Mouse (Mus musculus) hindbrain, postnatal 0 days (tissue): ENCODE measurements at regions not wholly inside any gene's neighbourhood (a gene's known extent, or its start where the extent isn't known, plus 50 kb on each side); places are given as distances from the start of the nearest gene placed in this dataset.

ENCODE experiments used
- ATAC-seq: fragments of 200-750 bp; cut with Nextera tagmentation; 2 replicates; pipeline ENCODE4 v1.8.0; 2017; ENCODE audit warnings: mild to moderate bottlenecking, moderate TSS enrichment, moderate library complexity
- DNase-seq: peaks from one replicate; pipeline ENCODE4 v3.0.0-alpha.2; 2015; ENCODE audit warnings: low spot score
- H3K27ac ChIP-seq: fragments of 300-500 bp; sonication (generic); 2 replicates; pipeline ENCODE4 v1.5.1; 2014; ENCODE audit warnings: mild to moderate bottlenecking
- H3K27me3 ChIP-seq: fragments of 300-500 bp; sonication (generic); 2 replicates; pipeline ENCODE4 v1.6.1; 2014; ENCODE audit warnings: low read length, mixed read lengths; ENCODE audit not compliant: insufficient read depth
- H3K36me3 ChIP-seq: fragments of 300-500 bp; sonication (generic); 2 replicates; pipeline ENCODE4 v1.6.1; 2014; ENCODE audit warnings: low read length, mixed read lengths; ENCODE audit not compliant: insufficient read depth
- H3K4me1 ChIP-seq: fragments of 300-500 bp; sonication (generic); 2 replicates; pipeline ENCODE4 v1.6.1; 2014; ENCODE audit warnings: antibody characterized with exemption, low read length, mixed read lengths; ENCODE audit not compliant: insufficient read depth
- H3K4me2 ChIP-seq: fragments of 300-500 bp; sonication (generic); 2 replicates; pipeline ENCODE4 v1.6.1; 2014; ENCODE audit warnings: low read depth, mild to moderate bottlenecking, low read length, moderate library complexity, mixed read lengths
- H3K4me3 ChIP-seq: fragments of 300-500 bp; sonication (generic); 2 replicates; pipeline ENCODE4 v1.5.1; 2014; ENCODE audit warnings: low read length
- H3K9ac ChIP-seq: fragments of 300-500 bp; sonication (generic); replicated peaks from 2 replicates; pipeline ENCODE4 v1.6.1; 2014; ENCODE audit warnings: mild to moderate bottlenecking, low read length, moderate library complexity, mixed read lengths
- H3K9me3 ChIP-seq: fragments of 300-500 bp; sonication (generic); 2 replicates; pipeline ENCODE4 v1.6.1; 2016; ENCODE audit warnings: low read length, mixed read lengths
- CTCF ChIP-seq: IDR thresholded peaks from 2 replicates; pipeline ENCODE4 v1.5.1; 2016; ENCODE audit warnings: antibody characterized with exemption, control low read depth, low read depth
- WGBS: fragments of 180-500 bp; shearing (Covaris S2); extraction: QIAGEN DNeasy Blood & Tissue Kit; methylation state at CpG from one replicate; pipeline ENCODE4 v1.1.7; 2014; 5-methylcytosine and 5-hydroxymethylcytosine counted together

- Histone ChIP-seq H3K9me3 (no peaks in the 10 kb centered on the region), H3K4me1 (no peaks in the 10 kb centered on the region), H3K36me3 (no peaks in the 10 kb centered on the region), H3K4me3 (no peak overlapping the region), H3K4me2 (no peak overlapping the region), H3K9ac (no peak overlapping the region), H3K27ac (no peak overlapping the region), H3K27me3 (no peaks in the 10 kb centered on the region)
- DNase-seq (no peak), ATAC-seq (no peak)
- TF ChIP-seq CTCF, result peak; percentile 53
These were observed 56.6 kb upstream of the Tmem92 start for GRCm38 (mm10) chr11:94839133-94839532.

- no peaks in the 10 kb centered on the region for H3K27me3 ChIP-seq
- H3K4me1 ChIP-seq, result no peaks in the 10 kb centered on the region
- no peaks in the 10 kb centered on the region for H3K9me3 ChIP-seq
- WGBS, result 60% methylated on average over 3 of the region's 3 CpGs
- no peak overlapping the region for H3K4me3 ChIP-seq
- no peak overlapping the region for H3K9ac ChIP-seq
- H3K27ac ChIP-seq, result no peak overlapping the region
- DNase-seq, result peak; percentile 53
- H3K36me3 ChIP-seq, result no peaks in the 10 kb centered on the region
- ATAC-seq, result no peak
- no peak overlapping the region for H3K4me2 ChIP-seq
- TF ChIP-seq CTCF, result peak; percentile 48
These were observed 55.6 kb upstream of the Tmem92 start for GRCm38 (mm10) chr11:94838140-94838539.

- Histone ChIP-seq H3K4me3 (no peak overlapping the region), H3K36me3 (no peaks in the 10 kb centered on the region), H3K27ac (no peak overlapping the region), H3K27me3 (no peaks in the 10 kb centered on the region), H3K9me3 (no peaks in the 10 kb centered on the region), H3K4me1 (no peaks in the 10 kb centered on the region), H3K9ac (no peak overlapping the region), H3K4me2 (no peak overlapping the region)
- DNase-seq, result no peak
- TF ChIP-seq CTCF, result no peak
- no peak for ATAC-seq
These were observed 53.8 kb upstream of the Tmem92 start for GRCm38 (mm10) chr11:94836347-94836746.

GRCm38 (mm10) chr11:94832246-94832985 is 49.9 kb upstream of the Tmem92 start:
- Histone ChIP-seq H3K9me3 (no peaks in the 10 kb centered on the region), H3K9ac (no peak overlapping the region), H3K27me3 (no peaks in the 10 kb centered on the region), H3K27ac (no peak overlapping the region), H3K4me3 (no peak overlapping the region), H3K4me2 (no peak overlapping the region), H3K4me1 (no peaks in the 10 kb centered on the region), H3K36me3 (no peaks in the 10 kb centered on the region)
- ATAC-seq (no peak), DNase-seq (peak; percentile 60)
- 28% methylated on average over 13 of the region's 13 CpGs for WGBS
- peak; percentile 83 for TF ChIP-seq CTCF
